Mouse (Mus musculus) heart, embryonic 14.5 days (tissue): ENCODE data around the gene Myo1d. TPM values are rescaled to one million over a fixed set of nuclear protein-coding genes. Genes with fewer than 3 reads are reported as not detected.

Experiments used
- ATAC-seq: fragments of 200-750 bp; cut with Nextera tagmentation; 2 replicates; pipeline ENCODE4 v1.8.0; 2017; ENCODE audit warnings: low read depth, moderate TSS enrichment; ENCODE audit not compliant: insufficient number of reproducible peaks, insufficient read depth, low FRiP score
- H3K27ac ChIP-seq, 2 experiments: fragments of 200-500 bp in 1 of 2; fragments of 300-500 bp in 1 of 2; sonication (generic) in 1 of 2; replicated peaks in 1 of 2; 2 replicates each; pipeline ENCODE4 v1.5.1; 2012 to 2014; ENCODE audit warnings: low read depth in 2 of 2, low read length in 2 of 2, control low read depth in 1 of 2, mild to moderate bottlenecking in 1 of 2, mixed read lengths in 1 of 2; ENCODE audit not compliant: control insufficient read depth in 1 of 2, insufficient read depth in 1 of 2
- H3K27me3 ChIP-seq: fragments of 300-500 bp; sonication (generic); 2 replicates; pipeline ENCODE4 v1.6.1; 2014; ENCODE audit warnings: mild to moderate bottlenecking, low read length, control low read depth; ENCODE audit not compliant: control insufficient read depth, insufficient read depth
- H3K36me3 ChIP-seq: fragments of 300-500 bp; sonication (generic); 2 replicates; pipeline ENCODE4 v1.6.1; 2014; ENCODE audit warnings: mild to moderate bottlenecking, control low read depth, low read length, mixed read lengths; ENCODE audit not compliant: control insufficient read depth, insufficient read depth
- H3K4me1 ChIP-seq, 2 experiments: fragments of 200-500 bp in 1 of 2; fragments of 300-500 bp in 1 of 2; sonication (generic) in 1 of 2; 2 replicates each; pipeline ENCODE4 v1.6.1; 2012 to 2014; ENCODE audit warnings: low read length in 2 of 2, control low read depth in 1 of 2, mixed read lengths in 1 of 2; ENCODE audit not compliant: control insufficient read depth in 2 of 2, insufficient read depth in 2 of 2
- H3K4me2 ChIP-seq: fragments of 300-500 bp; sonication (generic); 2 replicates; pipeline ENCODE4 v1.6.1; 2014; ENCODE audit warnings: mild to moderate bottlenecking, low read length
- H3K4me3 ChIP-seq, 2 experiments: fragments of 200-500 bp in 1 of 2; fragments of 300-500 bp in 1 of 2; sonication (generic) in 1 of 2; 2 replicates each; pipeline ENCODE4 v1.5.1; 2012 to 2014; ENCODE audit warnings: low read length in 2 of 2, mild to moderate bottlenecking in 2 of 2, control low read depth in 1 of 2, low read depth in 1 of 2, moderate library complexity in 1 of 2; ENCODE audit not compliant: control insufficient read depth in 1 of 2, insufficient read depth in 1 of 2
- H3K9ac ChIP-seq: fragments of 300-500 bp; sonication (generic); 2 replicates; pipeline ENCODE4 v1.6.1; 2014; ENCODE audit warnings: mild to moderate bottlenecking, low read length
- H3K9me3 ChIP-seq: fragments of 300-500 bp; sonication (generic); 2 replicates; pipeline ENCODE4 v1.6.1; 2016; ENCODE audit warnings: low read length, control low read depth; ENCODE audit not compliant: control insufficient read depth
- WGBS: fragments of 180-500 bp; shearing (Covaris S2); extraction: QIAGEN DNeasy Blood & Tissue Kit; methylation state at CpG from one replicate; pipeline ENCODE4 v1.1.7; 2014; 5-methylcytosine and 5-hydroxymethylcytosine counted together
- polyA plus RNA-seq: library from polyadenylated mRNA; unstranded; fragments of >200 nt; fragmentation: Nextera tagmentation; extraction: Ambion mirVana; gene quantifications from 2 replicates; pipeline ENCODE4 v1.2.1, GENCODE M21; 2014

The Myo1d gene
- polyA plus RNA-seq, 1 experiment from 2014 or later, result 9.6 TPM

DNA sequence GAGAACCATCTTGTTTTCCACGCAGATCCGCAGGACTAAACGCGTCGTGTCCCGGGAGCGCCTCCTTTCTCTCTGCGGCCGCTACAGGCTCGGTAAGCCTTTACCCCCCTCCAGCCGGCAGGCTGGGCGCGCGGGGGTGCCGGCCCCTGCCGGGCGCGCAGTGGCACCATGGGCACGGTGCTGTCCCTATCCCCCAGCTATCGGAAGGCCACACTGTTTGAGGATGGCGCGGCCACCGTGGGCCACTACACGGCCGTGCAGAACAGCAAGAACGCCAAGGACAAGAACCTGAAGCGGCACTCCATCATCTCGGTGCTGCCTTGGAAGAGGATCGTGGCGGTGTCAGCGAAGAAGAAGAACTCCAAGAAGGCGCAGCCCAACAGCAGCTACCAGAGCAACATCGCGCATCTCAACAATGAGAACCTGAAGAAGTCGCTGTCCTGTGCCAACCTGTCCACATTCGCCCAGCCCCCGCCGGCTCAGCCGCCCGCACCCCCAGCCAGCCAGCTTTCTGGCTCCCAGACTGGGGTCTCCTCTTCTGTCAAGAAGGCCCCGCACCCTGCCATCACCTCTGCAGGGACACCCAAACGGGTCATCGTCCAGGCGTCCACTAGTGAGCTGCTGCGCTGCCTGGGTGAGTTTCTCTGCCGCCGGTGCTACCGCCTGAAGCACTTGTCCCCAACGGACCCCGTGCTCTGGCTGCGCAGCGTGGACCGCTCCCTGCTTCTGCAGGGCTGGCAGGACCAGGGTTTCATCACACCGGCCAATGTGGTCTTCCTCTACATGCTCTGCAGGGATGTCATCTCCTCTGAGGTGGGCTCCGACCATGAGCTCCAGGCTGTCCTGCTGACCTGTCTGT, 302.3 kb downstream of the Myo1d start:
- H3K4me2 ChIP-seq, result peak overlapping the region; percentile 100
- peaks cover 19% of the 10 kb centered on the region for H3K36me3 ChIP-seq
- peaks cover 5 to 8% of the 10 kb centered on the region in 2 experiments; a peak in 3 of 4 replicates for H3K4me1 ChIP-seq
- H3K9me3 ChIP-seq, result no peaks in the 10 kb centered on the region
- H3K27ac ChIP-seq, result no peak overlapping the region; a peak in 1 of 4 replicates
- H3K9ac ChIP-seq, result peak overlapping the region; percentile 80
- 18% methylated on average over 53 of the region's 55 CpGs for WGBS
- 0 out of 2 replicates have a peak, but pooled peaks have one; percentile 0 for ATAC-seq
- peak overlapping the region; percentile 60 to 76 for H3K4me3 ChIP-seq
- H3K27me3 ChIP-seq, result peaks cover 7% of the 10 kb centered on the region

DNA sequence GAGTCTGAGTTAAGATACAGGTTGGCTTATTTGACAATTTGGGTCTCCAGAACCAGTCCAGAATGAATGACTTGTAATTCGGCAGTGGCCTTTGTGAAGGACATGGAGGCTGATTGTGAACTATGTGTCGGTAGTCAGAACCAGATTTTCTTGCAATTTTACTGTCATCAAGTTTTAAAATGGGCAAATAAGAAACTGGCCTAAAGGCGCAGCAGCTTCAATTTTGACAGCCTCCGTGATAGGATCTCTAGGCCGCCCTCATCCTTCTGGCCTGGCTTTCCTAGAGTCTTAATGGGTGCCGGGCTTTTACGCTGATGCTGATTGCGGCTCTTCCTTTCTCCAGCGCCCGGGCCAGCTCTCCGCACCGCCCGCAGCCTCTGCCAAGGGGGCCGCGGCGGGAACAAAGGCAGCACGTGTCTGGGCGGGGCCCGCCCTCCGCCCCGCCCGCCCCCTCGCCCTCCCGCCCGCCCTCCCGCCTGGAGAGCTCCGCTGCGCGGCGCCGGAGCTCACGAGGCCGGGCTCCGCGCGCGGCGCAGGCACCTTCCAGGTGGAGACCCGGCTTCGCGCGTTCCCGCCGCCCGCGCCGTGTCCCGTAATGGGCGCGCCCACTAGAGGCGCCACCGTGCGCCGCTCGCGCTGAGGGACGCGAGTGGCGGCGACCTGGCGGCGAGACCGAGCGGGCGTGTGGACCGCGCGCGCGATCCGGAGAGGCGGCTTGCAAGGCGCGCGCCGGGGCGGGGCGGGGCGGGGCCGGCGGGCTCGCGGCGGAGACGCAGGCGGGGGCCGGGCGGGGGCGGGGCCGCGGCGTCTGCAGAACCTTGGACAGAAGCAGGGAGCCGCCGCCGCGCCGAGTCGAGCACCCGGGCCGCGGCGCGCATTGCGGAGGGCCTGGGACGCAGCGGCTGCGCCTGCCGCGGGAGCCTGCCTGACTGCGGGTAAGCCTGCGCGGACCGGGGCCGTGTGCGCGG, 303.3 kb downstream of the Myo1d start, which contains the start of gene Cdk5r1:
Cdk5r1 (plus strand) TSS at position 802 of the 968 bp plus-strand sequence.
- Histone ChIP-seq H3K27ac (peak within 1 kb of the TSS; percentile 53 to 65; a peak in 3 of 4 replicates), H3K4me3 (peak within 1 kb of the TSS; percentile 60 to 76), H3K4me2 (peak within 1 kb of the TSS; percentile 100), H3K9me3 (no peaks in the 10 kb centered on the region), H3K27me3 (peaks cover 7% of the 10 kb centered on the region), H3K36me3 (peaks cover 27% of the 10 kb centered on the region), H3K9ac (peak within 1 kb of the TSS; percentile 80), H3K4me1 (peaks cover 5 to 8% of the 10 kb centered on the region in 2 experiments; a peak in 3 of 4 replicates)
- peak; percentile 87 for ATAC-seq
- 2% methylated on average over 64 of the region's 116 CpGs for WGBS

DNA sequence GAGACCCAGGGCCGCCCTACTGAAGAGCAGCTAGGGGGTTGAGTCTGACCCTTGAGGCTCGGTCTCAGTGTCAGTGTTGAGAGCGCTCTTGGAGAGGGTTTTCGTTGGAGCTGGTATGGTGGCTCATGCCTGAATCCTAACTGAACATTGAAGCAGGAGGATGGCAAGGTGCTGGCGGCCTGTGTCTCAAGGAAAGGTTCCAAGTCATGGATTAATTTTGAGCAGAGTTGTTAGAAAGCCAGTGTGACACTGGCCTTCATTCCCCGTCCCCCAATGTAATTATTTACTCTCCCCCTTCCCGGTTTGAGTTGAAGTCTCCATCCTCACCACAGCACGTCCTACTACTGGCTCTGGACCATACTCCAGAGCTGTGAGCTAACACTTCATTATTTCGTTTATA, 304.3 kb downstream of the Myo1d start:
- ATAC-seq, result no peak
- no peak overlapping the region for H3K9ac ChIP-seq
- 80% methylated on average over 9 of the region's 9 CpGs for WGBS
- H3K27me3 ChIP-seq, result peaks cover 7% of the 10 kb centered on the region
- no peak overlapping the region for H3K4me3 ChIP-seq
- H3K9me3 ChIP-seq, result no peaks in the 10 kb centered on the region
- no peak overlapping the region for H3K4me2 ChIP-seq
- H3K4me1 ChIP-seq, result peaks cover 5 to 8% of the 10 kb centered on the region in 2 experiments; a peak in 3 of 4 replicates
- no peak overlapping the region for H3K27ac ChIP-seq
- peaks cover 36% of the 10 kb centered on the region for H3K36me3 ChIP-seq

DNA sequence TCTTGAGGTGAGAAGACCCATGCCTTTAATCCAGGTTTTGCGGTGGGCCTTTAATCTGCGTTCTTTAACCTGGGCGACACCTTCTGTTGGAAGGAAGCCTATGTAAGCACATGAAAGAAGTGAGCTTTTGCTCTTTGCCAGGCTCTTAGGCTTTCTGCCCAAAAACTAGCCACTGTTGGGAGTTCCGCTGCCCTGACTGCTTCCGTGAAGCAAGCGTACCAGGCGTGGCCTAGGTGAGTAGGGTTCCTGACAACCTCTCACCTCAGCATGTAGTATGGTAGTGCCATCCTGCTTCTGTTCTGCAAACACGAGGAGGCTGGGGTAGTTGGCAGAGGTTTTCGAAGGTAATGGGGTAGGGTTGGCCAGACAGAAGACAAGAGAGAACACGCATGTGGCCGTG, 305.0 kb downstream of the Myo1d start:
- peaks cover 5 to 8% of the 10 kb centered on the region in 2 experiments; a peak in 3 of 4 replicates for H3K4me1 ChIP-seq
- 91% methylated on average over 11 of the region's 11 CpGs for WGBS
- H3K36me3 ChIP-seq, result peaks cover 41% of the 10 kb centered on the region
- H3K27ac ChIP-seq, result no peak overlapping the region
- no peak overlapping the region for H3K4me2 ChIP-seq
- no peak overlapping the region for H3K9ac ChIP-seq
- no peak for ATAC-seq
- no peaks in the 10 kb centered on the region for H3K9me3 ChIP-seq
- no peak overlapping the region for H3K4me3 ChIP-seq
- H3K27me3 ChIP-seq, result peaks cover 7% of the 10 kb centered on the region

DNA sequence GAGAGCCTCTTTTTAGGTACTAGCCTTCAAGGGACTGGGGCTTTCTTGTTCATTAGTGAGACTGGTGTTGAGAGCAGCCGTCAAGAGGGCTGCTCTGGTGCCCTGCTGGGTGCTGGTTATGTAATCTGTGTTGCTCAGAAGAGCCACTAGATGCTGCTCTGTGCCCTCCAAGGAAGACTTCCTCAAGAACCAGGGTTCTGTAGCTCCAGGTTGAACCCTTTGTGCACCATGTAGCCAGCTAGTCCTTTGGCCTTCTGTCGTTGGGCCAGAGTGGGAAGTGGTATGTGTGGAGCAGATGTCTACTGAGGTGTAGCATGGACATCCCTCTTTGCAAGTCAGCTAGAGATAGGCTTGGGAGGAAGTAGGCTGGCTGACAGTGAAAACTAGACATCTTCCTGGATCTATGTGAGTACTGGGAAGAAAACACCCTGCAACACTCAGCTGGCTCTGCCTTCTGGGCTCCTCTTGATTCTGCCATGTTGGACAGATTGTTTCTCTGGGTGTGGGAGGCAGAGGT, 305.6 kb downstream of the Myo1d start:
- no peaks in the 10 kb centered on the region for H3K9me3 ChIP-seq
- H3K27me3 ChIP-seq, result peaks cover 7% of the 10 kb centered on the region
- H3K4me1 ChIP-seq, result peaks cover 5 to 8% of the 10 kb centered on the region in 2 experiments; a peak in 3 of 4 replicates
- H3K27ac ChIP-seq, result no peak overlapping the region
- no peak overlapping the region for H3K4me2 ChIP-seq
- no peak overlapping the region for H3K9ac ChIP-seq
- H3K36me3 ChIP-seq, result peaks cover 47% of the 10 kb centered on the region
- ATAC-seq, result no peak
- no peak overlapping the region for H3K4me3 ChIP-seq
- 47% methylated on average over 2 of the region's 2 CpGs for WGBS

DNA sequence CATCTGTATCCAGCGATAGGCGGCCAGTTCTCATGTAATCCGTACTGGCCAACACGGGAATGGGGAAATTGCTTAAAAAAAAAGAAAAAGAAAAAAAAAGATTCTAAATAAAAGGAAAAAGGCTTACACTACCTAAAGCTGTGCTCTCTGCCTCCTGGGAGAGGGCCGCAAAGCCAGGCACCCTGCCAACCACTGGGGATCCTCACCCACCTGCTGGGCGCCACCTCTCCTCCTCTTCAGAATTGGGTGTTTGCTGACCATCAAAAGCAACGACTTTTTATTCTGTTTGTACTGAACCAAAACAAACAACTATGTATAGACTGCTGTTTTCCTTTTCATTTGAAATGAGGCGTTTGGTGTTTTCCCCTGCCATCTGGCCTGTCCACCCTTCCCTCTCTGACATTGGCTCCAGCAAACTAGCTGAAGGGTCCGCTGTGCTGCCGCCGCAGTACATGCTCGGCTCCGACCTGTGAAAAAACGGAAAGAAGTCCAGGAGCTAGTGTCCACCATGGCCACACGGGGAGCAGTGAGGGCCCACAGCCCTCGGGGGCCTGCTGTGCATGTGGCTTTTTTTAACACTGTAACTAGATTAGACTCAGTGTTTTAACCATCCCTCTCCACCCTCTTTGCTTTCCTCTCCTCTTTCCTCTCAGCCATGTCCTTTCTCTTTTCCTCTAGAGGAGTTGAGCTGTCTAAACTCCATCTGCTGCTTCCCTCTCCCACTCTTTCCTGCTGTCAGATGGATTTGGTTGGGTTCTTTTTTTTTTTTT, 307.8 kb downstream of the Myo1d start:
- Histone ChIP-seq H3K4me3 (no peak overlapping the region), H3K27ac (no peak overlapping the region), H3K4me2 (no peak overlapping the region), H3K36me3 (peaks cover 69% of the 10 kb centered on the region), H3K9ac (no peak overlapping the region), H3K9me3 (no peaks in the 10 kb centered on the region), H3K27me3 (no peaks in the 10 kb centered on the region), H3K4me1 (no peaks in the 10 kb centered on the region)
- no peak for ATAC-seq
- 76% methylated on average over 16 of the region's 16 CpGs for WGBS
